Comparison of ENCODE assay signal across 8 mouse cellular contexts in genomic region chr11:58867039-58867953, GRCm38 (mm10). TPM values are rescaled to one million over a fixed set of nuclear protein-coding genes. Genes with fewer than 3 reads are reported as not detected.
A peak's percentile ranks its signal among the peaks of the same experiment; 100 is the strongest.
DNase-seq lines count a peak whose midpoint lies in the region; ATAC-seq and TF ChIP-seq lines count a peak whose summit lies in the region.

Gene 2810021J22Rik, plus strand, starts transcription at chr11:58867216.

- peak within 1 kb of the TSS; percentile 58 for H3K4me2 ChIP-seq in CH12.LX (ENCODE audit: insufficient read depth, low read depth, poor library complexity, severe bottlenecking)
- peak within 1 kb of the TSS; percentile 69 for H3K4me2 ChIP-seq in heart, embryonic 15.5 days
- H3K4me2 ChIP-seq in liver, embryonic 14.5 days (ENCODE audit: low read depth): peak within 1 kb of the TSS; percentile 70
- peak within 1 kb of the TSS; percentile 75 for H3K4me2 ChIP-seq in stomach, embryonic 15.5 days

- peaks cover 14 to 31% of the 10 kb centered on the region in 2 experiments for H3K36me3 ChIP-seq in CH12.LX (replicated peaks in 1 of 2; ENCODE audit: control insufficient read depth in 1 of 2, insufficient read depth in 1 of 2, low read length in 1 of 2)
- H3K36me3 ChIP-seq in forebrain, embryonic 10.5 days (replicated peaks): peaks cover 26% of the 10 kb centered on the region
- peaks cover 5% of the 10 kb centered on the region; the same call in 1 of the 2 replicates for H3K36me3 ChIP-seq in heart, embryonic 15.5 days
- no peaks in the 10 kb centered on the region for H3K36me3 ChIP-seq in liver, embryonic 14.5 days (replicated peaks; ENCODE audit: control insufficient read depth, insufficient read depth, low read depth)
- 0 out of 2 replicates have a peak, but pooled peaks cover 6% of the 10 kb centered on the region for H3K36me3 ChIP-seq in stomach, embryonic 15.5 days

- DNase-seq in CH12.LX (ENCODE audit: extremely low read depth): peak; percentile 96
- peak; percentile 64 for DNase-seq in c-Kit-positive CD71-negative TER-119-negative erythroid progenitor cells, embryonic 14.5 days (ENCODE audit: low read depth)
- DNase-seq in forebrain, embryonic 10.5 days (ENCODE audit: extremely low spot score, low spot score): peak; percentile 82
- peak; percentile 83 for DNase-seq in kidney, postnatal 14 days
- peak; percentile 69 to 76 (median 73) for DNase-seq in liver, embryonic 14.5 days (ENCODE audit: low read depth in 3 of 3, low spot score in 3 of 3)
- DNase-seq in neural tube, embryonic 10.5 days (ENCODE audit: extremely low spot score, low spot score): peak; percentile 85

- peak within 1 kb of the TSS; percentile 46 for H3K9ac ChIP-seq in CH12.LX (ENCODE audit: insufficient read depth, low read depth)
- H3K9ac ChIP-seq in heart, embryonic 15.5 days: peak within 1 kb of the TSS; percentile 62
- H3K9ac ChIP-seq in liver, embryonic 14.5 days (replicated peaks): peak within 1 kb of the TSS; percentile 83
- H3K9ac ChIP-seq in stomach, embryonic 15.5 days: peak within 1 kb of the TSS; percentile 50

- dilution Hi-C loops in CH12.LX (cut with MboI; ENCODE audit: extremely low pct_ligation_motif_present, extremely low pct_unique_long_range_greater_than_20kb, low sequenced_read_pairs): no loop called here

- H3K79me2 ChIP-seq in CH12.LX (replicated peaks; ENCODE audit: control insufficient read depth, extremely low read depth, insufficient read depth, poor library complexity, severe bottlenecking): no peaks in the 10 kb centered on the region

- ATAC-seq in heart, embryonic 15.5 days (replicated peaks; ENCODE audit: insufficient number of reproducible peaks, insufficient read depth, low FRiP score, low read depth): peak; percentile 83
- peak; percentile 88 for ATAC-seq in liver, embryonic 14.5 days (ENCODE audit: insufficient read depth)
- peak; percentile 92 for ATAC-seq in stomach, embryonic 15.5 days (ENCODE audit: insufficient read depth, low FRiP score, low read depth)

- TF ChIP-seq RAD21 in CH12.LX (IDR thresholded peaks at IDR 0.05; ENCODE audit: low read depth, low read length): no peak; the same call in 1 of the 2 replicates

- H3K27me3 ChIP-seq in CH12.LX (replicated peaks): no peaks in the 10 kb centered on the region
- H3K27me3 ChIP-seq in forebrain, embryonic 10.5 days (ENCODE audit: poor library complexity, severe bottlenecking): no peaks in the 10 kb centered on the region
- H3K27me3 ChIP-seq in heart, embryonic 15.5 days: no peaks in the 10 kb centered on the region
- H3K27me3 ChIP-seq in liver, embryonic 14.5 days (ENCODE audit: control insufficient read depth, insufficient read depth, low read length): no peaks in the 10 kb centered on the region
- no peaks in the 10 kb centered on the region for H3K27me3 ChIP-seq in stomach, embryonic 15.5 days (replicated peaks)

- no peaks in the 10 kb centered on the region for H3K9me3 ChIP-seq in CH12.LX (replicated peaks; ENCODE audit: low read length)
- no peaks in the 10 kb centered on the region for H3K9me3 ChIP-seq in forebrain, embryonic 10.5 days
- no peaks in the 10 kb centered on the region for H3K9me3 ChIP-seq in heart, embryonic 15.5 days (replicated peaks)
- no peaks in the 10 kb centered on the region for H3K9me3 ChIP-seq in liver, embryonic 14.5 days (ENCODE audit: control insufficient read depth, low read length)
- H3K9me3 ChIP-seq in stomach, embryonic 15.5 days: no peaks in the 10 kb centered on the region

- H3K4me3 ChIP-seq in CH12.LX (replicated peaks in 1 of 3; ENCODE audit: low read depth in 2 of 3, low read length in 2 of 3, poor library complexity in 1 of 3): peak within 1 kb of the TSS; percentile 64 to 83 (median 78)
- H3K4me3 ChIP-seq in forebrain, embryonic 10.5 days: peak within 1 kb of the TSS; percentile 79
- H3K4me3 ChIP-seq in heart, embryonic 15.5 days: peak within 1 kb of the TSS; percentile 71
- H3K4me3 ChIP-seq in liver, embryonic 14.5 days (ENCODE audit: insufficient read depth in 1 of 2, low read depth in 2 of 2, low read length in 2 of 2): peak within 1 kb of the TSS; percentile 80 to 95
- H3K4me3 ChIP-seq in stomach, embryonic 15.5 days (replicated peaks): peak within 1 kb of the TSS; percentile 80

- in situ Hi-C loops in CH12.LX (cut with MboI; ENCODE audit: low pct_ligation_motif_present, low pct_unique_long_range_greater_than_20kb, low sequenced_read_pairs): no loop called here

- peaks cover 4 to 15% of the 10 kb centered on the region in 2 experiments for H3K4me1 ChIP-seq in CH12.LX (ENCODE audit: control insufficient read depth in 1 of 2, insufficient read depth in 2 of 2)
- H3K4me1 ChIP-seq in forebrain, embryonic 10.5 days: peaks cover 12% of the 10 kb centered on the region
- H3K4me1 ChIP-seq in heart, embryonic 15.5 days (replicated peaks): peaks cover 8% of the 10 kb centered on the region
- H3K4me1 ChIP-seq in liver, embryonic 14.5 days (replicated peaks; ENCODE audit: control insufficient read depth in 2 of 2, insufficient read depth in 2 of 2, low read length in 1 of 2): peaks cover 6 to 8% of the 10 kb centered on the region in 2 experiments; a peak in 2 of 4 replicates
- H3K4me1 ChIP-seq in stomach, embryonic 15.5 days: peaks cover 8% of the 10 kb centered on the region; the same call in 1 of the 2 replicates

- peak within 1 kb of the TSS; percentile 36 for H3K27ac ChIP-seq in CH12.LX (ENCODE audit: insufficient read depth, low read depth)
- peak within 1 kb of the TSS; percentile 92 for H3K27ac ChIP-seq in forebrain, embryonic 10.5 days
- H3K27ac ChIP-seq in heart, embryonic 15.5 days: peak within 1 kb of the TSS; percentile 74
- peak within 1 kb of the TSS; percentile 72 for H3K27ac ChIP-seq in liver, embryonic 14.5 days
- H3K27ac ChIP-seq in stomach, embryonic 15.5 days: peak within 1 kb of the TSS; percentile 89

- WGBS in forebrain, embryonic 10.5 days: 3% methylated on average over 37 of the region's 37 CpGs
- WGBS in heart, embryonic 15.5 days: 4% methylated on average over 37 of the region's 37 CpGs
- 2% methylated on average over 37 of the region's 37 CpGs for WGBS in liver, embryonic 14.5 days (ENCODE audit: insufficient replicate concordance)
- 3% methylated on average over 37 of the region's 37 CpGs for WGBS in stomach, embryonic 15.5 days

- peak; percentile 92 for TF ChIP-seq POLR2A in CH12.LX (IDR thresholded peaks at IDR 0.05; ENCODE audit: low read depth, low read length)

- TF ChIP-seq CTCF in CH12.LX (conservative IDR thresholded peaks at IDR 0.05 in 1 of 2, IDR thresholded peaks at IDR 0.05 in 1 of 2; ENCODE audit: low read depth in 2 of 2, low read length in 2 of 2): peak in 1 of 2 experiments; percentile 24; a peak in 1 of 4 replicates
- TF ChIP-seq CTCF in liver, embryonic 14.5 days (IDR thresholded peaks at IDR 0.05; ENCODE audit: low read depth): peak; percentile 61

- no peak for TF ChIP-seq EP300 in CH12.LX (IDR thresholded peaks at IDR 0.05; ENCODE audit: low read length)
- TF ChIP-seq EP300 in liver, embryonic 14.5 days (IDR thresholded peaks at IDR 0.05; ENCODE audit: low read depth): no peak

TF ChIP-seq in CH12.LX, 34 proteins besides CTCF, POLR2A, EP300 and RAD21 (continues in another document):
- no peak for TF ChIP-seq RCOR1 (conservative IDR thresholded peaks at IDR 0.05; ENCODE audit: low read depth, low read length)
- peak; percentile 75; the same call in 1 of the 2 replicates for TF ChIP-seq KAT2A (IDR thresholded peaks at IDR 0.05; ENCODE audit: insufficient replicate concordance, low read length)
- peak; percentile 71 for TF ChIP-seq BHLHE40 (IDR thresholded peaks at IDR 0.05; ENCODE audit: low read depth, low read length)
- peak; percentile 89 for TF ChIP-seq SIN3A (IDR thresholded peaks at IDR 0.05; ENCODE audit: low read length)
- no peak for TF ChIP-seq MAZ (IDR thresholded peaks at IDR 0.05; ENCODE audit: low read depth, low read length)
- TF ChIP-seq MEF2A (IDR thresholded peaks at IDR 0.05; ENCODE audit: borderline replicate concordance, low read depth, low read length): peak; percentile 67; the same call in 1 of the 2 replicates
- TF ChIP-seq HCFC1 (IDR thresholded peaks at IDR 0.05; ENCODE audit: low read depth, low read length): peak; percentile 84
- TF ChIP-seq NELFE (IDR thresholded peaks at IDR 0.05; ENCODE audit: low read depth, low read length): no peak; the same call in none of the 2 replicates
- TF ChIP-seq ELF1 (IDR thresholded peaks at IDR 0.05; ENCODE audit: low read depth, low read length): peak; percentile 95
- TF ChIP-seq ZNF384 (IDR thresholded peaks at IDR 0.05; ENCODE audit: low read depth, low read length): peak; percentile 67; the same call in 1 of the 2 replicates
- TF ChIP-seq UBTF (IDR thresholded peaks at IDR 0.05; ENCODE audit: low read depth, low read length): peak; percentile 60; the same call in 1 of the 2 replicates
- TF ChIP-seq PAX5 (IDR thresholded peaks at IDR 0.05; ENCODE audit: low read length): no peak
- peak; percentile 73 for TF ChIP-seq MXI1 (IDR thresholded peaks at IDR 0.05; ENCODE audit: low read depth, low read length)
- TF ChIP-seq NRF1 (IDR thresholded peaks at IDR 0.05; ENCODE audit: low read depth, low read length): peak; percentile 61
- TF ChIP-seq TBP (conservative IDR thresholded peaks at IDR 0.05; ENCODE audit: low read depth, low read length): peak; percentile 91
- peak; percentile 50; the same call in 1 of the 2 replicates for TF ChIP-seq CHD1 (IDR thresholded peaks at IDR 0.05; ENCODE audit: low read depth, low read length)
- TF ChIP-seq ZMIZ1 (IDR thresholded peaks at IDR 0.05; ENCODE audit: low read depth, low read length): peak; percentile 58
- peak; percentile 24; the same call in 1 of the 2 replicates for TF ChIP-seq MAX (IDR thresholded peaks at IDR 0.05; ENCODE audit: low read length)
- peak; percentile 76 for TF ChIP-seq IRF4 (IDR thresholded peaks at IDR 0.05; ENCODE audit: low read depth, low read length)
- no peak; the same call in 1 of the 2 replicates for TF ChIP-seq POLR2AphosphoS2 (IDR thresholded peaks at IDR 0.05; ENCODE audit: low read depth, low read length)
- TF ChIP-seq TCF12 (IDR thresholded peaks at IDR 0.05; ENCODE audit: low read depth, low read length): peak; percentile 97
- TF ChIP-seq E2F4 (IDR thresholded peaks at IDR 0.05; ENCODE audit: insufficient replicate concordance, low read depth, low read length): no peak
- peak; percentile 47; the same call in 1 of the 2 replicates for TF ChIP-seq ETS1 (conservative IDR thresholded peaks at IDR 0.05; ENCODE audit: low read depth, low read length)

RNA-seq across cellular contexts. Expression of gene 2810021J22Rik, which starts in this region (rescaled TPM):
- total RNA-seq in CH12.LX (2012; rRNA removed) (3.4 and 3.6 TPM in 2 replicates), CH12.LX (2014; rRNA removed) (4.5 and 4.8 TPM in 2 replicates)
- 3.3 and 3.7 TPM in 2 replicates for polyA plus RNA-seq in CH12.LX (2012; ENCODE audit: insufficient read length, low read depth)
- polyA plus RNA-seq in forebrain, embryonic 10.5 days (2016; fragmentation: Nextera tagmentation; extraction: Ambion mirVana): 9.3 and 9.4 TPM in 2 replicates
- 3.2 and 4.7 TPM in 2 replicates for polyA plus RNA-seq in heart, embryonic 15.5 days (2015; fragmentation: Nextera tagmentation; extraction: Ambion mirVana)
- polyA plus RNA-seq in liver, embryonic 14.5 days (2012; rRNA removed): 0.92 and 1.5 TPM in 2 replicates
- polyA plus RNA-seq in liver, embryonic 14.5 days (2014; fragmentation: Nextera tagmentation; extraction: Ambion mirVana): 2.2 and 2.5 TPM in 2 replicates
- 6.7 and 6.8 TPM in 2 replicates for polyA plus RNA-seq in stomach, embryonic 15.5 days (2015; fragmentation: Nextera tagmentation; extraction: Ambion mirVana)

Comparison
In these comparisons a context has a peak if more than half of its experiments do, and no peak if none do; other contexts are left out.
1. Peak in every context shown above with its lines: DNase-seq, ATAC-seq, H3K4me3 ChIP-seq and H3K27ac ChIP-seq.
2. H3K27ac ChIP-seq: peak in every context shown above with its lines; median percentile 92 in forebrain, embryonic 10.5 days; 89 in stomach, embryonic 15.5 days; 74 in heart, embryonic 15.5 days; 72 in liver, embryonic 14.5 days; 36 in CH12.LX.